Mouse (Mus musculus) thymus, postnatal 4 days (tissue): ENCODE measurements at regions not wholly inside any gene's neighbourhood (a gene's known extent, or its start where the extent isn't known, plus 50 kb on each side); places are given as distances from the start of the nearest gene placed in this dataset.

ENCODE experiments used
- DNase-seq: peaks from one replicate; pipeline ENCODE4 v3.0.0; 2021

DNA sequence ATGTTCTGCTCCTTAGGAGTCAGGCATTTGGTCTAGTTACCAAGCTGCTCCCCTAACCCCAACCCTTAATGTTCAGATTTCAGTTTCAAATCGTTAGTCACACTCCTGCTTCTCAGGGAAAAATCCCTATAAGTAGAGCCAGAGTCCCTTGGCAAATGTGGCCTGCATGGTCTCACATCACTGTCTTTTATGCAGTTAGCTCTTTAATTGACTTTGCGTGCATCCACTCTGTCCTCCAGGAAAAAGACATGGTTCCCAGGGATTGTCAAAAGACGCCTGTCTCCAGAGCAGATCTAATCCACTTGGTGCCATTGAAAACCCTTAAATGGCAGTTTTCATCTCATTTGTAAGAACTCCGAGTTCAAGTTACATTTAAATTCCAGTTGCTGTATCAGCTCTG lies 256.3 kb upstream of the Lyplal1 start:
- no peak for DNase-seq

DNA sequence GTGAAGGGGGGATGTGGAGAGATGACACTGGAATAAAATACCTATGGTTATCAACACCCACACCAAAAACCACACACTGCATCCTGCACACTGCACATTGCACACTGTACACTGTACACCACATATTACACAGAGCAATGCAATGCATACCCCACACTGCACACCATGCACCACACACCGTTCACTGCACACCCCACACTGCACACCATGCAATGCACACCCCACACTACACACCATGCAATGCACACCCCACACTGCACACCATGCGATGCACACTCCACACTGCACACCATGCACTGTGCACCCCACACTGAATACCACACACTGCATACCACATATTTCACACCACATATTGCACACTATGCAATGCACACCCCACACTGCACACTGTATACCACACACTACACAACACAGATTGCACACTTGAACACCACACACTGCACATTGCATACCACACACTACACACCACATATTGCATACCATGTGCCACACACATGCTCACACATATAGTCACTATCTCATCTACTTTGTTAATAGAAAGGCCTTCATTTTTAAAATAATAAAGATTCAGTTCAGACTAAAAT lies 255.8 kb upstream of the Lyplal1 start:
- DNase-seq: no peak

DNA sequence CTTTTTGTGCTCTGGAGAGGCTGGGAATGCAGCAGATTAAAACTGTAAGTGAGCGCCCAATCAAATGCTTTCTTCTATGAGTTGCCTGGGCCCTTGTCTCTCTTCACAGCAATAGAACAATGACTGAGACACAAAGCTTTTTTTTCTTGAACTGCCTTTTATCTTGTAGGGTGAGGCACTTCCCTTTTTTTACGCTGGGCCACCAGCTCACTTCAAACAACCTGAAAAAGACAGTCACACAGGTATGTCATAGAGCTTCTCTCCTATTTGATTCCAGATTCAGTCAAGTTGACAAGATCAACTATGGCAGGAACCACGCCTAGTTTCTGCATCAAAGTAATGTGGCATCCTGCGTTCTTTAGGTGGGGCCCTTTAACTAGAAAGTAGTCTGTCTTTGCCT lies 246.2 kb upstream of the Lyplal1 start:
- DNase-seq: no peak

DNA sequence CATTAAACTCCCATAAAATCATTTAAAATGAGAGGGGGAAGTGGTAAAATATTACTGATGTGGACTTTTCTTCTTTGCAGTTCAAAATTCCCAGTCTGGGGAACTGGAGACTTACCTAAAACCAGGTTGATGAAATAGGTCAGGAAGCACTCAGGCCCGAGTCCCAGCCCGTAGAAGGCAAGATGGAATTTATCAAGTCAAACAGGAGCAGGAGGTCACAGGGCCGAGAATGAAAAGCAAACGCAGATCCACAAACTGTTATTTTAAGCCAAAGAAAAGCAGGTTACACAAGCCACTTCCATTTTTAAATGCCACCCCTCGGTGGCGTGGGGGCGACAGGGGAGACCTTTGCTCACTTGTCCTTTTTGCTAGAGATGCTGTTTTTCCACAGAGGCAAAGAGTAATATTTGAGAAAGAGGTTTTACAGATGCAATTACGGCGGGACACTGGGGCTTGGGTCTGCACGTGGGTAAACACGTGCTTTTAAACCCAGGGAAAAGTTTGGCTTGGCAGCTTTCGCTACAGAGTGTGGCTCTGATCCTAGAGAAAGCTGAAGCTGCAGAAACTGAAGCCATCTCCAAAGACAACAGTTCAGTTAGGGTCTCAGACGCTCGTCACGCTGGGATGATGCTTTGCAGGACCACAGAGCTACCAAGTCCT lies 241.0 kb upstream of the Lyplal1 start:
- DNase-seq: no peak

DNA sequence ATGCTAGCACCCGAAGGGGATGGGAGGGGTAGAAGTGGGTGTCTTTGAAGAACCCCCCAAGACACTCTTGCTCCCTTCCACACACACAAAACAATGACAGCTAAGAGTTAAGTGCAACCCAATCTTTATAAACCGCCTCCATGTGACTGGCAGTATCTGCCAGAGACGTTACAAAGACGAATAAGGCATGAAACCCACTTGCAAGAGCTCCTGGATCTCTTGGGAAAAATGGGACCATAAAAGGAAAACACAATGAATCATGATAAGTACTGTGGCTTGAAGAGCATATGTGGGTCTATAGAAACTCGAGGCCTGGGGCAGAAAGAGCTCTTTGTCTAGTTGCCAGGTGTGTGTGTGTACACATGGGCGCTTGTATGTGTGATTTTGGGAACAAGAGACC lies 237.6 kb upstream of the Lyplal1 start:
- DNase-seq: no peak

DNA sequence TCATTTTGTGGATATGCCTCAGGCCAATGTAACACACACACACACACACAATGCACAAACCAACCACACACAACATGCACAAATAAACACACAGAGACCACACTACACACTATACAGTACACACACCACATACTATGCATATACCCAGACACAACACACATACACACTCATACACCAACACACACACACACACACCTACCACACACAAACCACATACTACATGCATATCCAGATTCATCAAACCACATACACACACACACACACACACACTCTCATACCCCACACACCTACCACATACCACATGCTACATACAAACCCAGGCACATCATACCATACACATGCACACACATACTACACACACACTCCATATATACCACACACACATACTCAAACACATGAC lies 237.0 kb upstream of the Lyplal1 start:
- no peak for DNase-seq

DNA sequence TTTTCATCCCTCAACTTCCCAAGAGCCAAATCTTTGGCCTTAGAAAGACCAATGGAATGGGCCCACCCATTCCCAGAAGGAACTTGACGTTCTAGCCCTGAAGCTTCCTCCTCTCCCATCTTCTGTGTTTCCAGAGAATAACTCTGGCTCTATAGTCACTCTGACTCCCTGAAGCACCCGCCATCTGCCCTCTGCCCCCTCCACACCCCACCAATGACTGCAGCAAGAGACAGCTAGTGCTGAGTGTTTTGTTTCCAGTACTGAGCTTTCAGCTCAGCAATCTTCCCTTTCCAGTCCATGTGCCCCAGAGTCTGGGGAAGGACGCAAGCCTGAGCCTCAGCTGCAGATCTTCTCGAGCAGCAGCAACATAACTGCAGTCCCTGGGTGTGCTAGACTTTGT lies 233.3 kb upstream of the Lyplal1 start:
- no peak for DNase-seq

DNA sequence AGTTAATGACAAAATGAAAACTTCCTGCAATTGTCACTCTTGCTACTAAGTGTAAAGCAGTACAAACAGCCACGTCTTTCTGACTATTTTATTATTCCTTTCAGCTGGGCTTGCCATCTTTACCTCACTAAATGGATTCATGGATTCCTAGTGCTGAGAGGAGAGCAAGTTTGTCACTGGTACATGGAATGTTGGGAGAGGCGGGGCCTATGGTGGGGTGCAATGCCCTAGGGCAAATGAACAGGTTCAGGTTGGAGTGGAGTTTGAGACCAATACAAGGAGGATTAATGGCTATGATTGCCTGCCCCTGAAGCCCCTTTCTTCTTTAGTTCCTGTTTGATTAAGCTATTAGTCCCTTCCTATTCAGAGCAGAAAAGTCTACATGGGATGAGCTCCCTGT lies 232.9 kb upstream of the Lyplal1 start:
- DNase-seq: no peak

DNA sequence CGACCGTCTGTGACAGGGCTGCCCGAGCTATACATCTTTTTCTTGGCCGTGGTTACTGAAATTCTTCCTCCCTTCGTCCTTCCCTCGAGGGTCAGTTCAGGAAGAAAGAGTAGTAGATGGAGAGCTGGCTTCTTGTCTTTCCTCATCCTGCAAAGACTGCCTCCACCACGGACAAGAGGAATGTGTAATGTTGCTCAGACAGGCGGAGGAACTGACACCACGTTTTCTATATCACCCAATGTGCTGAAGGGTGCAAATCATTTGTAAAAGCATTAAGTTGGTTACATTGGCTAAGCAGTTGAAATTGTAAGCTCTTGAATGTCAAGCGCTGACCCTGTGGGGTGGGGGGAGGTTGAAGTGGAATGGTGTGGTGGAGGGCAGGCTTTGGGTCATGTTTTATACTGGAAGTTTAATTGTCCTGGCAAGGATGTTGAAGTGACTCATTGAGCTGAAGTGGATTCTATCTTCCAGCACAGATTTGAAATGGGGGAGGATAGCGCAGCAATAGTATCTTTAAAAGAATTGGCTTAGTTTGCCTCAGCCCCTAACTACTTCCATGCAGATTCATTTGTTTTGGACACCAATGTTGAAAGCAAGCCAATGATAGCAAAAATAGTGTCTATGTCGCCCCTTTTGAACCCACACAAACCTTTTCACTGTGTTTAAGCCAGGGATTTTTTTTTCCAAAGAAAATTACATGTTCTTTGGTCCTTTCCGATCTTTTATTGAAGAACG lies 230.5 kb upstream of the Lyplal1 start:
- no peak for DNase-seq

DNA sequence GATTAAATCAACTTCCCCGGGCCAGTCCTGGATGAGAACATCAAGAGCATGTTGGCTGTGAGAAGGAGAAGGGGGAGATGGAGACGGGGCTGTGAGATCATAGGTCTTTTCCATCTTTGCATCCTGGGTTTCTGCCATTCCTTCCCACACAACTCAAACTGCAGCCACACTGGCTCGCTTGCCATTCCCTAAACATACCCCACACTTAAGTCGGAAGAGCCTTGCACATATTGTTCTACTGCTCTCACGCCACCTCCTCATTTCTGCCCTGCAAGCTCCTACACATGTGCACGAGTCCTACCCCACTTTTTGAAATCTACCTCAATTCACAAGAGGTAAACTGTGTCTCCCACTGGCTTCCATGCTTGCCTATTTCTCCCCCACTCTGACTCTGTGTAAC lies 228.3 kb upstream of the Lyplal1 start:
- no peak for DNase-seq

DNA sequence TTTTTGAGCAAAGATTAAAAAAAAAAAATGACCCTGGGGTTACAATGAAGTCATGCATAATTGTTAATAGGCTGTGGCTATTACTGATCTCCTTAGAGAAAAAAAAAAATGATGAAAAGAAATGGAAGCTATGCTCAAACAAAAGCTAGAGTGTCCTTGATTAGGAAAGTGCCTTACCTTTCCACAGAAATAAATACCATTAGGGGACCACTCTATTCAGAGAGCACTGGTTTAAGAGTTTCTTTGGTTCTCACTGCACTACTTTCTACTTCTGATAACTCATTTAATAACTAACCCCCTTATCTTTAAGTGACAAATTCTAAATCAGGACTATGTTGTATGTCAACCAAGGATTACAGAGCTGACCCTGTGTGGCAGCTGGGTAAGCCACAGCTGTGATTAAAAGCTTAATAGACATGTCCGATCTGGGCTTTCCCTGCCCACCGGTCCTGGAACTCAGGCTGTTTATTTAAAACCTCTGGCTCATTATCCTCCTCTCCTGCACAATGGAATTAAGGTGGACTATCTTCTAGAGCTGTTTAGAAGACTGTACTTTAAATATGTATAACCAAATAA lies 225.9 kb upstream of the Lyplal1 start:
- DNase-seq: no peak

DNA sequence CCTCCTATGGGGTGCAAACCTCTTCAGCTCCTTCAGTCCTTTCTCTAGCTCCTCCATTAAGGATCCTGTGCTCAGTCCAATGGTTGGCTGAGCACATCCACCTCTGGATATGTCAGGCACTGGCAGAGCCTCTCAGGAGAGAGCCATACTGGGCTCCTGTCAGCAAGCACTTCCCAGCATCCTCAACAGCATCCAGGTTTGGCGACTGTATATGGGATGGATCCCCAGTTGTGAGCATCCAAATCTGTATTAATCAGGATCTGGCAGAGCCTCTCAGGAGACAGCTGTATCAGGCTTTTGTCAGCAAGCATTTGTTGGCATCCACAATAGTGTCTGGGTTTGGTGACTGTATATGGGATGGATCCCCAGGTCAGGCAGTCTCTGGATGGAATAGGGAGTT lies 225.3 kb upstream of the Lyplal1 start:
- DNase-seq: no peak

DNA sequence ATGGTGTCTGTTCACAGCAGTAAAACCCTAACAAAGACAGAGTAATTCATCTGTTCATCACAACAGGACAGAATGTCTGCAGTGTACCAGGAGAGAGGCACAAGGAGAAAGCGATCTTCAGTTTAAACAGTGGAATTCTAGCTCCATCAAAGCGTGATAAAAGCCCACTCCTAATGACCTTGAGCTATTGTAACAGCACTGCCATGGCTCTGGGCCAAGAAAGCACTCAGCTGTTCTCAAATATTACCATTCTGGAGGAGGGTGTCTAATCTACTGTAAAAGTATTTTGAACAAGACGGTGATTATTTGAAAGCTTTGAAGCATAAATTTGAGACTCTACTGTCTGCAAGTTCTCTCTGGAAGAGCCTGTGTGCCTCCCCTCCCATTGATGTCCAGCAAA lies 224.8 kb upstream of the Lyplal1 start:
- no peak for DNase-seq

DNA sequence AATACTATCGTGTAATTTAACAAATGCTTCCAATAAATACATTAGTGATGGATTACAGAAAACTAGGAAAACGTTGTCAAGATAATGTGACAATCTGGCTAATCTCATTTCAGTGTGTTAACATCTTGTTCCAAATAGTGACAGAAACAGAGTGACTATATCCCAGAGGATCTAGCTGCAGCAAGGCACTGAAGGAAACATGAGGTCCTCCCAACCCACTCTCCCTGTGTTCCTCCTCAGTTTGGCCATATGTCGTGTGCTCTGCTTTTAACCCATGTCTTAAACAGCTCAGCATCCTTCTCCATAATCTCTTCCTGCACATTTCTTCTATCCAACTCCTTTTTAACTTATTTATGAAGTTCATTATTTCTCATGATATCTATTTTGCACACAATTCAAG lies 223.6 kb upstream of the Lyplal1 start:
- DNase-seq: no peak

DNA sequence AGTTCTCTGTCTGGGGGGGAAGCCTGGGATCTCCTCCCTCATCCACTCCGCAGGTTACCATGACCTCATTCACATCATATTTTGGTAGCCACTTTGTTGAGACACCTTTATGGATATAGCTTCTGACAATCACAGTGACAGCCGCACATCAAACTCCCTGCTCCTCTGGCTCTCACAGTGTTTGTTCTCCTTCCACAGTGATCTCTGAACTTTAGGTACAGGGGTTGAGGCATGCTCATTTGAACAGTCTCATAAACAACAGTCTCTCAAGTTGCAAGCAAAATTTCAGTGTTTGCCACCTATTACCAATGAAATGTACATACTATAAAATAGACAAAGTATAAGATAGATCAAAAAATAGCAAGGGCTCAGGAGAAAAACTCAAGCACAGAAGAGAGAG lies 200.2 kb upstream of the Lyplal1 start:
- DNase-seq: no peak

DNA sequence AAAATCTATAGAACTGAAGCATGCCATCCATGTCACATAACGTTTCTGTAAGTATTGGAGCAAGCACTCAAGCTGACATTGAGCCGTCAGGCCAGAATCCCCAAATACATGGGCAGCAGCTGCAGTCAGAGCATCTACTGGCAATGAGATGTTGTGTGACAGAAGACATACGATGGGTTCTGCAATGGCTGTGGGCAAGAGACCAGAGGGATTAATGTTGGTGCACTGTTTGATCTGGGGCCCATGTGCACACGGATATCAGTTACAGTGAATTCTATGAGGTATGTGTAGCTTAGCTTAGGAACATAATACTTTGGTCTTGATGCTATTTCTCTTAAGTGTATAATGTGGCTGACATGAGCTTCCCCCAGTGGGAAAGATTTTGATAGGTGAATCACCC lies 197.1 kb upstream of the Lyplal1 start:
- DNase-seq: no peak

DNA sequence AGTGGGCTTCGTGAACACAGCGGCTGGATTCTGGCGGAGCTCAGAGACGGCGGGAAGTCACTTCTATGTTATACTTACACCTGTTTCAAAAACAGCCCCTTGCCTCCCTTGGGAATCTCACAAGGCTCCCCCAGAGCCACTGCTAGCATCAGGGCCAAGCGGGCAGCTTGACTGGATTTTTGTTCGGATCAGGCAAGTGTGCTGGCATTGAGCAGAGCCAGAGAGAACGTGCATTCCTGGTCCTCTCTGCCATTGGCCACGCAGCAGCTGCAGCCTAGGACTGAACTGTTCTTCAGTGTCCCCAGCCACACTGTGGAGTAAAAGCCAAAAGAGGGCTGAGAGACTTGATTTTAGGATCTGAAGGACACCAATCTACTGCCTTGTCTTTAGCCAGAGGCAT lies 195.6 kb upstream of the Lyplal1 start:
- no peak for DNase-seq

DNA sequence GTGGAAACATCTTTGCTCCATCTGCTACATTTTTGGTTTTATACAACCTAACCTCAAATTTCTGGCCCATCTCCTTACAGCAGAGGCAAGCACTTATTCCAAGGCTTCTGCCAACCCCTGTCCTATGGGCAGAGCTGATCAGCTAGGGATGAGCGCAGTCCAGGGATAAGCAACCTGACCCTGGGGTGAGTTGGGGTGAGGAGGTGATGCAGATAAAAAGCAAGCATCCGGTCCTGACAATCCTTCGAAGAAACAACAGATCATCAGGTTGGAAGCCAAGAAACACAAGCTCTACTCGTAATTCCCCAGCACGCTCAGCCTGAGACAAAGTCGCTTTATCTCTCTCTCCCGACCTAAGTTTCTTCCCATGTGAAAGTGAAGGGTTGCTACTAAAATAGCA lies 194.9 kb upstream of the Lyplal1 start:
- DNase-seq: no peak

DNA sequence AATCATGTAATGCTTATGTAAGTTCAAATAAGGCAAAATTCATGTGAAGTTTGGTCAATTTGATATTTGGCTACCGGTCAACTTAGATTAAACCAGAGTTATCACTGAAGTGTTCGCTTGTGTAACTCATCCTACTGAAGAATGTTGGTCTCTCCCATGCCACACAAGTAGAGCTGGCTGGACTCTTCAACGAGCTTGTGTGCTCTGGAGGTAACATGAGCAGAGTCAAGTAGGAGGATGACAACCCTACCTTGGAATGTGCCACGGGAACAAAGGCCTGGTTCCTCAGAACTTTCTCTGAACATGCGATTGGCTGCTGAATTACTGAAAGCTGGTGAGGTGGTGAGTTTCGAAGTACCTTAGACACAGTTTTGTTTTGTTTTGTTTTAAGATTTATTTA lies 190.5 kb upstream of the Lyplal1 start:
- no peak for DNase-seq

DNA sequence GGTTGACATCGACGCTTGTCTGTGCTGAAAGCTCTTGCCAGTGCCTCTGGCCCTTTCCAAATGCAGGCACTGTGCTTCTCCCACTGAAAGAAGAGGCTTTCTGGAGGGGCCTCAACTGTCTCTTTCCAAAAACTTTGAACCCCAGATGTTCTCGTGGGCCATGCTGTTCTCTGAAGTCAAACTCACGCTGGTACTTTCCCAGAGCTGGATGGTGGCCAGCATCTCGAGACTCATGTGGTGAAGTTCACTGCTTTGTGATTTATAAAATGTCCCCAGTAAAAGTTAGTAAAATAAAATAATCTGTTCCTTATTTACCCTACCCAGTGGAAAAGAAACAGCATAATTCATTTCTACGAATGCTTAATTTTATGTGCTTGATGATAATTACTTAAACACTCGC lies 180.4 kb upstream of the Lyplal1 start:
- no peak for DNase-seq

DNA sequence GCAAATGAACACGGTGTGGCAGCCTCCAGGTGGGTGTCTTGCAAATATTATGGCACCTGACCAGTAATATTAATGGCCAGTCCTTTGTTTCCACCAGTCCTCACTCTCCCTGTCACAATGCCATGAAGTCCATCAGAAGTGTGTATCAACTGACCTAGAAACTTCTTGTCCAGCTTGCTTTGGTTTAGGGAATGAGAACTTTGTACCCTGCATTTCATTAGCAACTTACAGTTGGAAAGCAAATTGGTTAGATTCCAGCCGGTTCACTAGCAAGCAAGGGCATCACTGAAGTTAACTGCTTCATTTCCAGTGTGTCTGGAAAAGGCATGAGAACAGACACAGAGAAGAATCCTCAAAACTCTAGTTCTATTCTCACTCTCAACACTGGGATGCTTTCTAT lies 178.1 kb upstream of the Lyplal1 start:
- no peak for DNase-seq

DNA sequence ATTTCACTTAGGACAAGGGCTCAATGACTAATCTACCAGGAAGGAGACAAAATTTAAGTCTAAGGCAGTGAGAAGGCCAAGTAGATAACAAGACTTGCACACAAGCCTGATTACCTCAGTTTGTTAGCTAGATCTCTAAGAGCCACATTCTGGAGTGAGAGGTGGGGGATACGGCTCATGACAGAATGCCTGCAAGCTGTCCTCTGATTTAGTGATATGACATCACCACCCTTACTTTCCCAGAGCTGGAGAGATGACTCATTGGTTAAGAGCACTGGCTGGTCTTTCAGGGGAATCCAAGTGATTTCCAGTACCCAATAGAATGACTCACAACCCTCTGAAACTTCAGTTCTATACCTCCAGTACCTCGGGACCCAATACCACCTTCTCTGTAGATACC lies 177.5 kb upstream of the Lyplal1 start:
- DNase-seq: no peak

DNA sequence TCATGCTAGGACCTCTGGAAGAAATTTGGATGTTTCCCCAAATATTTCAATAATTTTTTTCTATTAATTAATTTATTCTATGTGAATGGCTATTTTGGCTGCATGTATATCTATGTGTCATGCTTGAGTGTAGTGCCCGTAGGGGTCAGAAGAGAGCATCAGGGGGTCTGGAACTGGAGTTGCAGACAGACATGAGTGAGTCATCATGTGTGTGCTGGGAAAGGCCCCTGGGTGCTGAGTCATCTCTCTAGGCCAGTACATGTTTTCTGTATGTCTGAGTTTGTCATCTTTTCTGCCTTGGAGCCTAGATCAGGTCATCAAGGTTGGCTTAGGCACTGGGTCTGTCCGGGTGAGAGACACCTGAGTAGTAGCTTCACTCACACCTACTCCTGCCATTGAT lies 172.0 kb upstream of the Lyplal1 start:
- DNase-seq: no peak

DNA sequence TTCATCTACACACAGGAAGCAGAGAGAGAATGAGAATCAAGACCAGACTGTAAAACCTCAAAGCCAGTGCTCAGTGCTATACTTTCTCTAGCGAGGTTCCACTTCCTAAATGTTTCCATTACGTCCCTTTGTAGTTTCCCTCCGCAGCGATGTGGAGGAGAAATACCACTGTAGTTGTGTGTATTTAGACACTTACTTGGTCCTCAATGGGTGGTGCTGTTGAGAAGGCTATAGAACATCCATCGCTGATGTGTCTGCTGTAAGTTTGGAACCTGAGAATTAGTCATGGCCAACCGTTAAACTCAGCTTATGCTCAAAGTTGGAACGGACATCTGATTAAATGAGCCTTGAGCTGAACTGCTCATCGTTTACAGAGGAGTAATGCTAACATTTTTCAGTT lies 170.7 kb upstream of the Lyplal1 start:
- no peak for DNase-seq
